Mouse (Mus musculus): ENCODE measurements around the gene Esrra. TPM values are rescaled to one million over a fixed set of nuclear protein-coding genes. Genes with fewer than 3 reads are reported as not detected.

The Esrra gene
- polyA plus RNA-seq, 1 experiment from 2014 or later = 23.0 TPM

DNA sequence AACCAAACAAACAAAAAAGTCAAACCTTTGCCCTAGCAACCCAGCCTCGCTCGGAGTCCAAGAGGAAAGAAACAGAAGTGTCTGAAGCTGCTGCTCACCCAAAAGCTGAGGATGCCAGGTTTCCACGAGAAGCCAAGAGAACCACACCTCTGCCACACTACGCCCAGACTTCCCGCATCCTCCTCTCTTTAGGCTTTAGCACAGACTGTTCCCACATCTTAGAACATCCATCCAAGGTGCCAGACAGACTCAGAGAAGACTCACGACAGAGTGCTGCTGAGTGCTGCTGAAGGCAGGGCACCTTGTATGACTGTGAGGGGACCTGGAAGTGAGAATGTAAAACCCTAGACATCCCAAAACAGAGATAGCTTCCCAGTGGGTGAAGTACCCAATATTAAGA, 45.8 kb downstream of the Esrra start:
- Histone ChIP-seq H3K9me3 (replicated peaks; ENCODE audit: low read length) (peaks cover 4% of the 10 kb centered on the region; the same call in 1 of the 2 replicates), H3K9ac (ENCODE audit: low read depth, low read length) (no peak overlapping the region), H3K4me3 (replicated peaks; ENCODE audit: low read depth, low read length) (no peak overlapping the region), H3K4me2 (ENCODE audit: low read length) (no peak overlapping the region), H3K27me3 (ENCODE audit: insufficient read depth, low read length) (no peaks in the 10 kb centered on the region), H3K36me3 (ENCODE audit: insufficient read depth, low read length) (no peaks in the 10 kb centered on the region), H3K27ac (no peak overlapping the region), H3K4me1 (replicated peaks; ENCODE audit: insufficient read depth, low read length) (0 out of 2 replicates have a peak, but pooled peaks cover 8% of the 10 kb centered on the region)
- TF ChIP-seq CTCF (IDR thresholded peaks at IDR 0.05; ENCODE audit: low read depth) = no peak
- DNase-seq (ENCODE audit: low spot score) (no peak), ATAC-seq (replicated peaks; ENCODE audit: low FRiP score, low read depth) (no peak)
- WGBS = 85% methylated on average over 6 of the region's 6 CpGs

DNA sequence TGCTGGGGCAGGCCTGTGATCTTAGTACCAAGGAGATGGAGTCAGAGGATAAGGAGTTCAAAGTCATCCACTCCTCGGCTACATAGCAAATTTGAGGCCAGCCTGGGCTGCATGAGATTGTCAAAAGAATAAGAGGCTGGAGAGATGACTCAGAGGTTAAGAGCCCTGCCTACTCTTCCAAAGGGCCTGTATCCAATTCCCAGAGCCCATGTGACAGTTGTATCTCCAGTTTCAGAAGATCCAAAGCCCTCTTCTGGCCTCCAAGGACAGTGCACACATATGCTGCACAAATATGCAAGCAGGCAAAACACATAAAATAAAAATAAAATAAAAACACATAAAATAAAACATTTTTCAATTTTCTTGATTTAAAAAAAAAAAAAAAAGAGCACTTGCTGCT, 47.4 kb downstream of the Esrra start:
- Histone ChIP-seq H3K4me2 (ENCODE audit: low read length) (no peak overlapping the region), H3K4me1 (replicated peaks; ENCODE audit: insufficient read depth, low read length) (0 out of 2 replicates have a peak, but pooled peaks cover 8% of the 10 kb centered on the region), H3K9ac (ENCODE audit: low read depth, low read length) (no peak overlapping the region), H3K36me3 (ENCODE audit: insufficient read depth, low read length) (no peaks in the 10 kb centered on the region), H3K9me3 (replicated peaks; ENCODE audit: low read length) (no peaks in the 10 kb centered on the region), H3K27me3 (ENCODE audit: insufficient read depth, low read length) (no peaks in the 10 kb centered on the region), H3K4me3 (replicated peaks; ENCODE audit: low read depth, low read length) (no peak overlapping the region), H3K27ac (no peak overlapping the region)
- 72% methylated on average over 1 of the region's 1 CpGs for WGBS
- DNase-seq (ENCODE audit: low spot score) (no peak), ATAC-seq (replicated peaks; ENCODE audit: low FRiP score, low read depth) (no peak)
- no peak for TF ChIP-seq CTCF (IDR thresholded peaks at IDR 0.05; ENCODE audit: low read depth)

DNA sequence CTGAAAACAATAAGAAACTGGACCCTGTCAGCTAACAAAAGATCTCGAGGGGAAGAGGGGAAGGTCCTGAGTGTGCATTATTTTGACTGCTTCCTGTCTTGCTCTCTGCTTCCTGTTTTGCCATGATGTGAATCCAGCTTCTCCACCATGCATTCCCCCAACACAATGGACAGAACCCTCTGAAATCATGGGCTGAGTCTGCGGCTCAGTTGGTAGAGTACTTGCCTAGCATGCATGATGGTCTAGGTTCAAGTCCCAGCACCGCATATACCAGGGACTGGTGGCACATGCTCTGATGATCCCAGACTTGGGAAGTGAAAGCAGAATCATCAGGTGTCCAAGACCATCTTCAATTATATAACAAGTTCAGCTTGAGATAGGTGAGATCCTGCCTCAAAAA, 48.9 kb downstream of the Esrra start:
- WGBS = 66% methylated on average over 3 of the region's 3 CpGs

DNA sequence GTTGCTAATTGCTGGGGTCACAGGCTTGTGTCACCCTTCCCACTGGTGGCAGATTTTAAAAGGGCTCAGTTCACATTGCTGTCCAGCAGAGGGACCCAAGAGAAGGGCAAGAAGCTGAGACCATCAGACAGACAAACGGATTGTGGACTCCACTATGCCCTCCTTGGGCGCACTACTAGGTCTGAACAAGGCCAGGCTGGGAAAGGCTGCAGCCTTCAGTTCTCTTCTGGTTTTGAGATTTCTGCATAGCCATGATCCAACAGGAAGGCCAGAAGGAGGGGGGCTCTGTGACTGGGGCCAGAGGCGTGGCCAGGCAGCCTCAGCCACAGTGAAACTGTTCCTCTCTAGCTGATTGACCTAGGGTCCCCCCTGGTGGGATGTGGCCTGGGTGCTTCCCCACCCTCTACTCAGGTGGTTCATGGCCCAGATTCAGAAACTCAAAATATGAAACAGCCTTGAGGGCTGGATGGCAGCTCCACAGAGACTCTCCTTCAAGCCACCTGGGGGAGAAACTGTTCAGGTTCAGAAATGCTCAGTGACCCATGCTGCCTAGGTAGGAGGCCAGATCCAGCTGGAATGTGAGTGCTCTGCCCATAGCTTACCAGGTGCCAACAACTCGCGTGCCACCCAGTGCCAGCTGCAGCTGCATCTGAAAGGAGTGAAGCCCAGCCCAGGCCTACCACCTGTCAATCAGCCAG, 49.9 kb downstream of the Esrra start:
- Histone ChIP-seq H3K9ac (ENCODE audit: low read depth, low read length) (no peak overlapping the region), H3K4me2 (ENCODE audit: low read length) (no peak overlapping the region), H3K9me3 (replicated peaks; ENCODE audit: low read length) (no peaks in the 10 kb centered on the region), H3K36me3 (ENCODE audit: insufficient read depth, low read length) (no peaks in the 10 kb centered on the region), H3K27me3 (ENCODE audit: insufficient read depth, low read length) (no peaks in the 10 kb centered on the region), H3K4me3 (replicated peaks; ENCODE audit: low read depth, low read length) (no peak overlapping the region), H3K27ac (peak overlapping the region; percentile 83), H3K4me1 (replicated peaks; ENCODE audit: insufficient read depth, low read length) (0 out of 2 replicates have a peak, but pooled peaks cover 8% of the 10 kb centered on the region)
- DNase-seq (ENCODE audit: low spot score) = peak; percentile 72
- 43% methylated on average over 5 of the region's 5 CpGs for WGBS
- ATAC-seq (replicated peaks; ENCODE audit: low FRiP score, low read depth) = peak; percentile 80
- TF ChIP-seq CTCF (IDR thresholded peaks at IDR 0.05; ENCODE audit: low read depth) = peak; percentile 77

More for the DNA sequence above, 48.9 kb downstream of the Esrra start:
- Histone ChIP-seq H3K9me3 (replicated peaks; ENCODE audit: low read length) (no peaks in the 10 kb centered on the region), H3K27ac (no peak overlapping the region), H3K27me3 (ENCODE audit: insufficient read depth, low read length) (no peaks in the 10 kb centered on the region), H3K36me3 (ENCODE audit: insufficient read depth, low read length) (no peaks in the 10 kb centered on the region), H3K4me1 (replicated peaks; ENCODE audit: insufficient read depth, low read length) (0 out of 2 replicates have a peak, but pooled peaks cover 8% of the 10 kb centered on the region), H3K4me2 (ENCODE audit: low read length) (no peak overlapping the region), H3K4me3 (replicated peaks; ENCODE audit: low read depth, low read length) (no peak overlapping the region), H3K9ac (ENCODE audit: low read depth, low read length) (no peak overlapping the region)
- DNase-seq (ENCODE audit: low spot score) = no peak
- ATAC-seq (replicated peaks; ENCODE audit: low FRiP score, low read depth) = no peak
- no peak for TF ChIP-seq CTCF (IDR thresholded peaks at IDR 0.05; ENCODE audit: low read depth)

DNA sequence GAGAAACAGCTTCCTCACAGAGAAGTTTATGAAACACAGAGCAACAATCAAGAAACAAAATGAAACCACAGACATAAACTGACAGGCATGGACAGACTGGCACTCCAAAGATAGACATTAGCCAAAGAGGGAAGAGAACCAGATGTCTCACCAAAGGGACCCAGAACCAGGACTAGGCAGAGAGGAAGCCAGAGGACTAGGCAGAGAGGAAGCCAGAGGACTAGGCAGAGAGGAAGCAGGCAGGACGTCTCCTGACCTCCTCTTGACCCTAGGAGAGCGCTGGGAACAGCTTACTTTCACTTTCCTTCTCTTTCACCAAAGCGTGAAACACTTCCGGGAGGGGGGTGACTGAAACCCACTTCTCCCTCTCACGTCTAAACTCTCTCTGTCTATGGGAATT, 52.3 kb downstream of the Esrra start:
- 0 out of 2 replicates have a peak, but pooled peaks have one; percentile 38 for ATAC-seq (replicated peaks; ENCODE audit: low FRiP score, low read depth)
- Histone ChIP-seq H3K9ac (ENCODE audit: low read depth, low read length) (no peak overlapping the region), H3K27me3 (ENCODE audit: insufficient read depth, low read length) (no peaks in the 10 kb centered on the region), H3K4me3 (replicated peaks; ENCODE audit: low read depth, low read length) (peak overlapping the region; percentile 18; the same call in 1 of the 2 replicates), H3K36me3 (ENCODE audit: insufficient read depth, low read length) (no peaks in the 10 kb centered on the region), H3K27ac (peak overlapping the region; percentile 84), H3K4me2 (ENCODE audit: low read length) (peak overlapping the region; percentile 53), H3K9me3 (replicated peaks; ENCODE audit: low read length) (no peaks in the 10 kb centered on the region), H3K4me1 (replicated peaks; ENCODE audit: insufficient read depth, low read length) (0 out of 2 replicates have a peak, but pooled peaks cover 8% of the 10 kb centered on the region)
- TF ChIP-seq CTCF (IDR thresholded peaks at IDR 0.05; ENCODE audit: low read depth) = no peak
- peak; percentile 89 for DNase-seq (ENCODE audit: low spot score)
- WGBS = 2% methylated on average over 5 of the region's 5 CpGs

DNA sequence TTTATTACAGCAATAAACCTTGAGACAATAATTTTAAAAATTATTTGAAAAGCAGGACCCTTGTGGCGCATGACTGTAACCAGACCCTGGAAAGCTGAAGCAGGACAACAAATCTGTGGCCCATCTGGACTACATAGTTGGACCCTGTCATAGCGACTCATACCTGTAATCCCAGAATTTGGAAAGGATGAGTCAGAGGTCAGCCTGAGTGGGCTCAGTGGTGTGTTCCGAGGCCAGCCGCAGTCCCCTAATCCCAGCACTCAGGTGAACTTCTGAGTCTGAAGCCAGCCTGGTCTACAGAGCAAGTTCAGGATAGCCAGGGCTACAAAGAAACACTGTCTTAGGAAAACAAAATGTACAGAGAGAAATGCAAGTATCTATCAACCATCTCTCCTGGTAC, 60.2 kb downstream of the Esrra start:
- no peaks in the 10 kb centered on the region for H3K36me3 ChIP-seq (ENCODE audit: insufficient read depth, low read length)
- TF ChIP-seq CTCF (IDR thresholded peaks at IDR 0.05; ENCODE audit: low read depth) = no peak
- H3K27me3 ChIP-seq (ENCODE audit: insufficient read depth, low read length) = no peaks in the 10 kb centered on the region
- no peaks in the 10 kb centered on the region for H3K4me1 ChIP-seq (replicated peaks; ENCODE audit: insufficient read depth, low read length)
- no peak overlapping the region for H3K9ac ChIP-seq (ENCODE audit: low read depth, low read length)
- ATAC-seq (replicated peaks; ENCODE audit: low FRiP score, low read depth) (no peak), DNase-seq (ENCODE audit: low spot score) (no peak)
- 79% methylated on average over 4 of the region's 4 CpGs for WGBS
- H3K4me2 ChIP-seq (ENCODE audit: low read length) = no peak overlapping the region
- H3K27ac ChIP-seq = no peak overlapping the region
- no peaks in the 10 kb centered on the region for H3K9me3 ChIP-seq (replicated peaks; ENCODE audit: low read length)
- H3K4me3 ChIP-seq (replicated peaks; ENCODE audit: low read depth, low read length) = no peak overlapping the region

Small RNAs within 50 kb of the gene (microRNA-seq; reads per million reads assigned to microRNA genes)
- 0.80 reads per million for gene Mir6990

Other genes with a start within 250 kb of the Esrra start
- 19.6 TPM in 2 replicates for gene Rps6ka4, start 81.2 kb downstream of the Esrra start, polyA plus RNA-seq (2015; fragmentation: Nextera tagmentation; extraction: Ambion mirVana)
- gene Ccdc88b, start 63.6 kb downstream of the Esrra start, polyA plus RNA-seq (2015; fragmentation: Nextera tagmentation; extraction: Ambion mirVana) = 0.73 and 0.87 TPM in 2 replicates
- gene Trmt112, start 12.1 kb downstream of the Esrra start, polyA plus RNA-seq (2015; fragmentation: Nextera tagmentation; extraction: Ambion mirVana) = 137 and 142 TPM in 2 replicates
- gene Prdx5, start 11.7 kb downstream of the Esrra start, polyA plus RNA-seq (2015; fragmentation: Nextera tagmentation; extraction: Ambion mirVana) = 822 and 884 TPM in 2 replicates
- 3.9 and 4.0 TPM in 2 replicates for gene Catsperz, start 3.6 kb upstream of the Esrra start, polyA plus RNA-seq (2015; fragmentation: Nextera tagmentation; extraction: Ambion mirVana)
- gene Kcnk4, start 12.7 kb upstream of the Esrra start, polyA plus RNA-seq (2015; fragmentation: Nextera tagmentation; extraction: Ambion mirVana) = 0.46 and 0.69 TPM in 2 replicates
- gene Bad, start 20.0 kb upstream of the Esrra start, polyA plus RNA-seq (2015; fragmentation: Nextera tagmentation; extraction: Ambion mirVana) = 75.8 and 76.5 TPM in 2 replicates
- 32.6 and 33.1 TPM in 2 replicates for gene Gpr137, start 20.7 kb upstream of the Esrra start, polyA plus RNA-seq (2015; fragmentation: Nextera tagmentation; extraction: Ambion mirVana)
- gene Ppp1r14b, start 53.2 kb upstream of the Esrra start, polyA plus RNA-seq (2015; fragmentation: Nextera tagmentation; extraction: Ambion mirVana) = 144 and 174 TPM in 2 replicates
- 24.6 and 28.5 TPM in 2 replicates for gene Plcb3, start 54.7 kb upstream of the Esrra start, polyA plus RNA-seq (2015; fragmentation: Nextera tagmentation; extraction: Ambion mirVana)
- gene Fkbp2, start 58.7 kb upstream of the Esrra start, polyA plus RNA-seq (2015; fragmentation: Nextera tagmentation; extraction: Ambion mirVana) = 128 and 129 TPM in 2 replicates
- 52.8 and 56.6 TPM in 2 replicates for gene Vegfb, start 65.8 kb upstream of the Esrra start, polyA plus RNA-seq (2015; fragmentation: Nextera tagmentation; extraction: Ambion mirVana)
- 30.7 and 32.1 TPM in 2 replicates for gene Dnajc4, start 70.8 kb upstream of the Esrra start, polyA plus RNA-seq (2015; fragmentation: Nextera tagmentation; extraction: Ambion mirVana)
- gene Nudt22, start 74.3 kb upstream of the Esrra start, polyA plus RNA-seq (2015; fragmentation: Nextera tagmentation; extraction: Ambion mirVana) = 39.0 and 40.8 TPM in 2 replicates
- 14.5 and 14.7 TPM in 2 replicates for gene Trpt1, start 74.3 kb upstream of the Esrra start, polyA plus RNA-seq (2015; fragmentation: Nextera tagmentation; extraction: Ambion mirVana)
- gene Fermt3, start 97.7 kb upstream of the Esrra start, polyA plus RNA-seq (2015; fragmentation: Nextera tagmentation; extraction: Ambion mirVana) = 3.5 and 4.3 TPM in 2 replicates
- 131 and 149 TPM in 2 replicates for gene Stip1, start 118.2 kb upstream of the Esrra start, polyA plus RNA-seq (2015; fragmentation: Nextera tagmentation; extraction: Ambion mirVana)
- gene Macrod1, start 135.0 kb upstream of the Esrra start, polyA plus RNA-seq (2015; fragmentation: Nextera tagmentation; extraction: Ambion mirVana) = 28.0 and 35.5 TPM in 2 replicates
- 4.8 and 5.1 TPM in 2 replicates for gene Flrt1, start 183.9 kb upstream of the Esrra start, polyA plus RNA-seq (2015; fragmentation: Nextera tagmentation; extraction: Ambion mirVana)

Data from kidney, postnatal 0 days (tissue).